Mouse (Mus musculus): ENCODE measurements around the gene Orai1.
A peak's percentile ranks its signal among the peaks of the same experiment; 100 is the strongest.

Gene Orai1

GRCm38 (mm10) chr5:122994910-122995309 is 20.0 kb upstream of the Orai1 start:
- DNase-seq (ENCODE audit: low read depth, low spot score), result no peak

DNA sequence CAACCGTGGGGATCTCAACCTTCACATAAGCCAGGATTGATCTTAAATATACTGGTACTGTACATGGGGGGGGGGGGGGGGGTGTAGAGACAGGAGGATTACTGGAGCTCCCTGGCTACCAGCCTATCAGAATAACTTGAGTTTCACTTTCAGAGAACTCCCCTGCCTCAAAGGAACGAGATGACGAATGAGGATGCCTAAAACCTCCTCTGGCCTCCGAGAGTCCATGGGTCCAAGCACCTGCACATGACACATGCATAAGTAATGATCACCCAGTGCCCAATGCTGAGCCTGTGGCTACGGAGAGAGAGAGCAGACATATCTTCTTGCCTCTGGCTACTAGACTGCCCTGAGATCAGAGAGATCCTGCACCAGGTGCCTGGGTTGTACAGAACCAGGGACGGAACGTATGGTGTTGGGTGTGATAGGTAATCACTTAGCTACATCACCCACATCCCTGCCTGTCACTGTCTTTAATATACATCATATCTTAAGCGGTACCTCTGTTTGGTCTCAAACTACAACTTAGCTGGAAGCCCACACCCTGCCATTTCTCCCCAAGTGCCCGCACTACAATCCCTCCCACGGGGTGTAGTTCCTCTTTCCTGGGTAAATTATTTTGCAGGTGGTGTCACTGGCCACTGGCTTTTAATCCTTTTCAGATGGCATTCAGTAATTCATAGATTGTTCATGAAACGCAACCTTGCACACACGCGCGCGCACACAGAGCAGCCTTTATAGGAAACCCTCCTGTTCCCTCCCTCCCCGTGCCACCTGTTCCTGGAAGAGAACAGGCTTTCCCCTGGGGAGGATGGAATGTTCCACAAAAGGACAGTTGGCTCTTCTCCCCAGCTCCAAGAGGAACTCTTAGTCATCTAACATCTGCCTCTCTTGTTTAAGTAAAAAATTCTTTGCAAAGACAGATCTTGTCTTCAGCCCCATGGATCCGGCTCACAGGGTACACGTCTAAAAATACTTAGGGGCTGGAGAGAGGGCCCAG is 17.4 kb upstream of the Orai1 start:
- no peak for DNase-seq (ENCODE audit: low read depth, low spot score)

GRCm38 (mm10) chr5:123000901-123001300 is 14.0 kb upstream of the Orai1 start:
- DNase-seq (ENCODE audit: low read depth, low spot score), result no peak

DNA sequence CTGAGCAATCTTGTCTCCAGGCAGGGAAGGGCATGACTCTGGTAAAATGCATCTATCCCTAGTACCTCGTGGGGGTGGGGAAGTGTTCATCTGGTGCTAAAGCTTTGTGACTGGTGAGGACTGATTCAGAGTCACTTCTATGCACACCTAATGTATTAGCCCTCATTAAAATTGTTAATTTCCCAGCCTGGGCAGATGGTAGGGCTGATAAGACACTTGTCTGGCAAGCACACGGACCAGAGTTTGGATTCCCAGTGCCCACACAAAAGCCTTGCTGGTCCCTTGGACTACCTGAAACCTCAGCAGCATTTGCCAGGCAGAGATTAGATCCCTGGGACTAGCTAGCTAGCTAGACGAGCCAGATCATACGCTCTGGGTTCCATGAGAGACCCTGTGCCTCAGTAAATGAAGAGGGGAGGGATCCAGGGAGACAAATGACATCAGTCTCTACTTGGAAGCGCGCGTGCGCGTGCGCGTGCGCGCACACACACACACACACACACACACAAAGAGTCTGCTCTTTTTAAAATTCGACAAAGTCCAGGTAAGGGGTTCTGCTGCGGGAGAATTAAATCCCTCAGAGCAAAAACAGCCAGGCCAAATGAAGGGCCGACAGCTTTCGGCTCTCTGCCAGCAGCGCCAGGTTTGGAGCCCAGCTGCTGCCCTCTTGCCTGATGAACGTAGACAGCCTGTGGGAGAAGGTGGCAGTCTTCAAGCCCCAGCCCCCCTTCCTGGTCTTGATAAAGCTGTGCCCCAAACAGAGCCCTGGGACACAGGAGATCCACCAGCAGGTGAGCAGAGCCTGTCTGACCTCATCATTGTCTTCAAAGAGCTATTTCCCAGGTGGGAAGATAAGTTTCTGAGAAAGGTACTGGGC is 8.9 kb upstream of the Orai1 start:
- DNase-seq (ENCODE audit: low read depth, low spot score), result no peak

DNA sequence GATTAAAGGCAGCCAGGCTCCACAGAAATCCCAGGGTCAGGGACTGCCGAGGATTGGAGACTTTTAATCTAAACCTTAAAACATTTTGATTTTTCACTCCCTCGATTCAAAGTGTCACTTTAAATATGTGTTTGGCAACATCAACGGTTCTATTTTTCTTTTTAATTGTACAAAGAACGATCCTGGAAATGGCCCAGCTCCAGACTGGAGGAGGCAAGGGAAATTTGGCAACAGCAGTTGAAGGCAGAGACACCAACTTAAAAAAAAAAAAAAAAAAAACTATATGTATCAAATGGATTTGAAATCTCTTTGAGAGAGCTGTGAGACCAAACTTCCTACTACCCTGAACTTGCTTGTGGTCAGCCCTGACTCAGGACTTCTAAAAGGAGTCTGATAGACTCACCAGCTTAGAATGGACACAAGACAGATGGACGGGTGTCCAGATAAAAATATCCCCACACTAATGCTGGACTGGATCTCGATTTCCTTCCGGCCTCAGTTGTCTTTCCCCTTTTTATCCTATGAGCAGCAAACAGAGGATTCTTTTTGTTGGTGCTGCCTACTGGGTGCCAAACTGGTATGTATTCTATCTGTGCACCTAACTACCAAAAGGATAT is 5.9 kb upstream of the Orai1 start:
- DNase-seq (ENCODE audit: low read depth, low spot score), result no peak

DNA sequence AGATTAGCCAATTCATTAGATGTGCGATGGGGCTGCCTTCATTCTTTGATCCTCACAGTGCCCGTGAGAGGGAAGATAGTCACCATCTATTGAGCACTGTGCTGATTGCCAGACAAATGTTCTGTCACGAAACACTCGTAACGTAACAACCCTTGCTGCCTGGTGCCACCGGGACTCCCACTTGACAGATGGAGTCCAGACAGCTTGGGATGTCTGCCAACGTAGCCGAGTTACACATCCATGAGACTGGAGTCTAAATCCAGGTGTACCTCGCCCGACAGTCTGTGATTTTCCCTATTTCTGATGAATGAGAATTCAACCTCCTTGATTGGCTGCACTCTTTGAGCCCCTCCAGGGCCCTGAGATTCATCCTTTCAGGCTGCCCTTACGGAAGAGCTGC is 5.0 kb upstream of the Orai1 start:
- DNase-seq (ENCODE audit: low read depth, low spot score), result no peak

DNA sequence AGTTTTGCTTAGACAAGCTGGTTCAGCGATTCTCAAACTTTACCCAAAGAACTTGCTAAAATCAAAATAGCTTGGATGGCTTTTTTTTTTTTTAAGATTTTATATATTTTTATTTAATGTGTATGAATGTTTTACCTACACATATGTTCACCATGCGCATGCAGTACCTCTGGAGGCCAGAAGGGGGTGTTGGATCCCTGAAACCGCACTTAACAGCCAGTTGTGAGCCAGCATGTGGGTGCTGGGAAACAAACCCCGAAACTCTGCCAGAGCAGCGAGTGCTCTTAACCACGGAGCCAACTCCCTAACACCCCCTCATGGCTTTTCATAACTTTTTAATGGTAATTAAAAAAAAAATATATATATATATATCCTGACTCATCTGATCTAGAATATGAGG is 4.1 kb upstream of the Orai1 start:
- no peak for DNase-seq (ENCODE audit: low read depth, low spot score)

- no peak for DNase-seq (ENCODE audit: low read depth, low spot score)
These were observed 3.2 kb upstream of the Orai1 start for GRCm38 (mm10) chr5:123011705-123012104.

DNA sequence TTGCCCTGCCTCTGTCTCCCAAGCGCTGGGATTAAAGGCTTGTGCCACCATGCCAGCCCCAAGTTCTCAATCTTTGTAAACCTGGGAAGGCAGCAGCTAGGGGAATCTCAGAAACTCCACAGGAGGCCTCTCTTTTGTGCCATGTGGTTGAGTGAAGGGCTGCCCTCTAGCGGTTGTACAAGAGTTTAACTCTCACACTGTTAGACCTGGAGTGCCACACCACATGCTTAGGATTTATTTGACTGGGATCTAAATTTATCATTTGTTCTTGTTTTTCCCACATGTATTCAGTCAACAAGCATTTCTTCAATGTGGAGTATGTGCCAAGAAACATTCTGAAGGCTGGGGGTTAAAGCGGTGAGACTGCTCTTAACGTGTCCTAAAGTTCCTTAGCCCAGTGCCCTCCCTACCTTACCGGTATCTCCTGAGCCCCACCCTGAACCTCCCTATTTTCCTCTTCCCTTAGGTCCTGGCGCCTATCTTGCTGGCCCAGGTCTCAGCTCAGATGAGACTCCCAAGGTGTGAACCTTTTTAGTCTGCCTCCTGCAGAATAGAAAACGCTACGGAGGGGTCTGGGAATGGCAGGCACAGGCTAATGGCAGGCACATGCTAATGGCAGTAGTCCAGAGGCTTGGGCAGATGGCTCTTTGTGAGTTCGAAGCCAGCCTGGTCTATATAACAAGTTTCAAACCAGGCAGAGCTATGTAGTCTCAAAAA is 1.1 kb upstream of the Orai1 start:
- DNase-seq (ENCODE audit: low read depth, low spot score), result peak; percentile 81

DNA sequence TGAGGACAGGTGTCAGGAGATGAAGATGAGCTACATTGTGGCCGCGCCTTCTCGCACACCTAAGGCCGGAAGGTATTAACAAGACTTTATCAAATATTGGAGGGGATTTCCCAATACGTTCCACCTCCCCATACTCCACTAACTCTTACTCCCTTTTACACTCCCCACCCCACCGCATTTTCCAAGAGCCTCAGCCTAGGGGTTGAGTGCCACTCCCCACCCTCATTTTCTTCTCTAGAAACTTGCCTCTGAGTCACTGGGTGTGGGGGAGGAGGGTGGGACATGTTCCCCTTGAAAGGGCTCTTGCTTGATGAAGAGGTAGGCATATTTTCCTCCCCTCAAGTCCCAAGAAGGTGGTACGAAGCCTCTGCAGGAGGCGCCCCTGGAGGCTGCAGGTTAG is 1.0 kb downstream of the Orai1 start:
- no peak for DNase-seq (ENCODE audit: low read depth, low spot score)

DNA sequence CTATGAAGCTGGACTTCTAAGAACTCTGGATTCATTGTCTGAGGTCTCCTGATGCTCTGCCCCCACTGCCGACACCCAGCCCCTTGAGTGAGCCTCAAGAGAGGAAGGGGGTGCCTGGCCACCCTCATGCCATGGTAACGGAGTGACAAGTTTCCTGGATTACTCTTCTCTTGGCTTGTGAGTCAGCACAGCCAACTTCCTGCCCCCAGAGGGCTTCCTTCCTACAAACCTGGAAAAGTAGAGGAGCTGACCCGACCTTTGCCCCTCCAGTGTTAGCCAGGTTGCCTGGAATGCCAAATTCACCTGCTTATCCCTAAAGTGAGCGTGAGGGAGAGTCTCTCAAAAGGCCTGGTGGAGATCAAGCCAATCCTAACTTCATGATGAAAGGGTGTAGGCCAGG is 2.6 kb downstream of the Orai1 start:
- DNase-seq (ENCODE audit: low read depth, low spot score), result no peak

GRCm38 (mm10) chr5:123019336-123020016 is 4.6 kb downstream of the Orai1 start:
- DNase-seq (ENCODE audit: low read depth, low spot score), result no peak

DNA sequence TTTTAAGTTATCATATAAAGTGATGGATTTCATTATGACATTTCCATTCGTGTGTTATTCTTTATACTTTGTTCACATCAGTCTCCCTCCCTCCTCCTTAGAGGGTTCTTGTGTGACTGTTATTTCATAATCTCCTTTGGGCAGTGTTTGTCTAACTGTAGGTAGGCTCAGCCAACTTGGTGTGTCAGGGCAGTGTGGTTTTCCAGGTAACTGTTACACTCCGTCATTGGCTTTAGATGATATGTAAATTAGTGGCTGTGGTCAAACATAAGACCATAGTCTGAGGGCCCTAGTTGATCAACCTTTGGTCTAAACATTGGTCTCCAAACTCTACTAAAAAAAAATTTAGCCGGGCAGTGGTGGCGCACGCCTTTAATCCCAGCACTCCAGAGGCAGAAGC is 5.6 kb downstream of the Orai1 start:
- DNase-seq (ENCODE audit: low read depth, low spot score), result no peak

DNA sequence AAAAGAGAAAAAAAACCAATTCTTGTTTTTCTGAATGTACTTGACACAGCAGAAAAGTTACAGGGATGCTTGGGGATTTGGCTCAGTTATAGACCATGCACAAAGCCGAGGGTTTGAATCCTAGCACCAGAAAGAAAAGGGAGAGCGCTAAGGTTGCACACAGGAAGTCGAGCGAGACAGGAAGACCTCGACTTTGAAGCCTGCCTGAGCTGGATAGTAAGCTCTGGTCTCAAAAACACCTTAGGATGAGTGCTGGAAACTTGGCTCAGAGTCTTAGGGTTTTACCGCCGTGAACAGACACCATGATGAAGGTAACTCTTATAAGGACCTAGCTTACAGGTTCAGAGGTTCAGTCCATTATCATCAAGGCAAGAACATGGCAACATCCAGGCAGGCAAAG is 6.6 kb downstream of the Orai1 start:
- DNase-seq (ENCODE audit: low read depth, low spot score), result no peak

DNA sequence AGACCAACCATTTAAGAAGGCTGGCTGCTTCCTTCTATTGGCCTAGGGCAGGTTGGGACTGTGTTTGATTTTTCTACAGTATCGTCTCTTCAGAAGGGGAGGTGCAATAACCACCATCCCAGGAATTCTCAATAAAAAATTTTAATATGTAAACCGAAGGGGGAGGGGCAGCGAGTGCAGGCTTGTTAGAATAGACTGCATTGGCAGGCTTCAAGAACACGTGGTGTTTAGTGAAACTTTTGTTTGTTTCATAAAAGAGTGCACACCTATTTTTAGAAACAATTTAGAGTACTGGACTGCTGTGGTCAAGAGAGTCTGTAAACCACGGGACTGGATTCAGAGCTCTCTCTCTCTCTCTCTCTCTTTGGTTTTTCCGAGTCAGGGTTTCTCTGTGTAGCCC is 8.2 kb downstream of the Orai1 start:
- DNase-seq (ENCODE audit: low read depth, low spot score), result no peak

GRCm38 (mm10) chr5:123024312-123024711 is 9.4 kb downstream of the Orai1 start:
- no peak for DNase-seq (ENCODE audit: low read depth, low spot score)

DNA sequence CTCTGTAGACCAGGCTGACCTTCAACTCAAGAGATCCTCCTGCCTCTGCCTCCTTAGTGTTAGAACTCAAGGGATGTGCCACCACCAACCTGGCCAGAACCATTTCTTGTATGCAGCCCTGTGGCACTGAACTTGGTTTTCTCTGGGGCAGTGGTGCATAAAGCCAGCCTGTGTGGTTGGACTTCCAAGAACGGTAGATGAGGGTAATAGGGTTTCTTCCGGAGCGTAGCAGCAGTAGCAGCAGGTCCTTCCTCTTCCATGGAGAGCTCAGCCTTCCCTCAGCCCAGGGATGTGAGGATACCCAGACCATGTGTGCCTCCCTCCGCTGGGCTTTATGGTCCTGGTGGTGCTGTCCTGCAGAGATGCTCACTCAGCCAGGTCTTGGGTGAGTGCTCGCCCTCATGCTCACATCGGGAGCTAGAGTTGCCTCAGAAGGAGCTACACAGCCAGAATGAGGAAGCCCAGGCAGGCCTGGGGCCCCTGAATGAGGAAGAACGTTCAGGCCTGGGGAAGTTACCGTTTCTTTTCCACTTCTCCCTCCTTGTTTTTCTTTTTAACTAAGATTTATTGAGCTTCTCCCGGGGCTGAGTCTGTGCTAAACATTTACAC is 10.2 kb downstream of the Orai1 start:
- no peak for DNase-seq (ENCODE audit: low read depth, low spot score)

DNA sequence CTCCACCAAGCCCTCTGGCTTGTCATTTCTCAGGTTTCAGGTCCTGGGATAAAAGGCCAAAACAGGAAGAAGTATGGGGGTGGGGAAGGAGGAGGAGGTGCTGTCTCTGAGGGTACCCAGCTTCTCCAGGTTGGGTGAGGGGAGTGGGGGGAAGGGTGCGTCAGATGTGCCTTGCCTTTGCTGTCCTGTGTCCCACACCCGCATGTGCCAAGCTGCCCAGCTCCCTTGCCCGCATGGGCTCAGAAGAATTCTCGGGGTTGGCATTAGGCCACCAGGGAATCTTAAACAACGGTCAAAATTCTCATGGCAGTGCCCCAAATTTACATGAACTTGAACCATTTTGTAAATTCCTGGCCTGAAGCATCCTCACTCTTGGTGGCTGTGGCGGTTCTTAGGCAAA is 11.5 kb downstream of the Orai1 start:
- DNase-seq (ENCODE audit: low read depth, low spot score), result no peak

DNA sequence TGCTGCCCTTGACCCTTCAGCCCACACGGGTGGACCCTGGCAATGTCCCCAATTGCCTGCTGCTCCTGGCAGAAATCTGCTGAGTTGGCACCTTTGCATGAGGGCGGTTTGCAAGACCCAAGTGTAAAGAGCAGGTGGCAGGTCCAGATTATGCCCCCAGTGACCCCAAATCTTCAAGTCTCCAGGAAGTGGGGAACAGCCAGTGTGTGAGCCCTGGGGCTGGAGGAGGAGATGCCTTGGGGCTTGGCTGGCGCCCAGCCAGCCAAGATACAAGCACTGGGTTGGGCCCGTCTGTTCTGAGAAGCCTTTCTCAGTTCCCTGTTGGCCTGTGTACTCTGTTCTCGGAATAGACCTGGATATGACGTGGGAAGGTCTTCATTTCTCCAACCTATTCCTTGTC is 12.6 kb downstream of the Orai1 start:
- DNase-seq (ENCODE audit: low read depth, low spot score), result no peak

DNA sequence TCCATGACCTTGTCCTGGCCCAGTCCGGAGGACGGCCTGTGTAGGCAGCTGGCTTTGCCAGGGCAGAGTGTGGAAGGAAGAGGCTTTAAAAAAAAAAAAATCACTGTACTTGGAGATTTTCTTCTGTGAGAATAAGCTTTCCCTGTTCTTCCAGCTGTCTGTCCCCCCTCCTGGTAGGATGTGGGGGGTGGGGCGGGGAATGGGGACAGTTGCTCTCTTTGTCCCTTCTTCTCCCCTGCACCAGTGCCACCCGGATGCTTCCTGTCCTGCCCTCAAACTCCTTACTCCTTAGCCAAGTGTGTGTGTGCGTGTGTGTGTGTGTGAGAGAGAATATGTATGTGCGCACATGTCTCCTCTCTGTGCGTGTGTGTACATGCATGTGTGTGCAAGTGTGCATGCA is 14.9 kb downstream of the Orai1 start:
- DNase-seq (ENCODE audit: low read depth, low spot score), result no peak

Data from forelimb bud, embryonic 11.5 days (tissue).